Mouse (Mus musculus) heart, adult 2 months (tissue): ENCODE measurements around the gene Diras2. TPM values are rescaled to one million over a fixed set of nuclear protein-coding genes. Genes with fewer than 3 reads are reported as not detected.

Experiments used
- DNase-seq, 2 experiments: peaks; one replicate each; pipeline ENCODE4 v3.0.0; 2021
- H3K27ac ChIP-seq: fragments of 200-600 bp; 2 replicates; pipeline ENCODE4 v1.8.1; 2022
- H3K27me3 ChIP-seq: fragments of 200-500 bp; 2 replicates; pipeline ENCODE4 v1.6.1; 2012; ENCODE audit warnings: mild to moderate bottlenecking, low read length, inconsistent platforms, mixed read lengths; ENCODE audit not compliant: control insufficient read depth, insufficient read depth
- H3K36me3 ChIP-seq: fragments of 200-500 bp; 2 replicates; pipeline ENCODE4 v1.6.1; 2012; ENCODE audit warnings: low read length, inconsistent platforms; ENCODE audit not compliant: control insufficient read depth, insufficient read depth
- H3K4me1 ChIP-seq: fragments of 200-500 bp; 2 replicates; pipeline ENCODE4 v1.6.1; 2011; ENCODE audit warnings: low read length; ENCODE audit not compliant: control insufficient read depth, insufficient read depth
- H3K4me3 ChIP-seq: fragments of 200-600 bp; 2 replicates; pipeline ENCODE4 v1.8.1; 2022
- H3K79me2 ChIP-seq: fragments of 200-500 bp; replicated peaks from 2 replicates; pipeline ENCODE4 v1.6.1; 2012; ENCODE audit warnings: mild to moderate bottlenecking, inconsistent platforms, low read length, moderate library complexity, mixed read lengths; ENCODE audit not compliant: control insufficient read depth, insufficient read depth
- H3K9ac ChIP-seq: fragments of 200-500 bp; 2 replicates; pipeline ENCODE4 v1.6.1; 2012; ENCODE audit warnings: low read depth, mild to moderate bottlenecking, control low read depth, inconsistent platforms, low read length, mixed read lengths
- CTCF ChIP-seq: fragments of 200-600 bp; IDR thresholded peaks from 2 replicates; pipeline ENCODE4 v1.8.1; 2022; ENCODE audit warnings: antibody characterized with exemption, mild to moderate bottlenecking, moderate library complexity
- EP300 ChIP-seq: fragments of 200-500 bp; IDR thresholded peaks from 2 replicates; pipeline ENCODE4 v1.6.1; 2011; ENCODE audit warnings: low read depth, low read length, control low read depth; ENCODE audit not compliant: insufficient read depth
- POLR2A ChIP-seq: fragments of 200-500 bp; IDR thresholded peaks from 2 replicates; pipeline ENCODE4 v1.6.1; 2011; ENCODE audit warnings: mild to moderate bottlenecking, low read depth, low read length, control low read depth; ENCODE audit not compliant: insufficient read depth
- WGBS: fragments of 180-500 bp; shearing (Covaris S2); methylation state at CpG from one replicate; pipeline ENCODE4 v1.1.7; 2018; 5-methylcytosine and 5-hydroxymethylcytosine counted together
- intact Hi-C: fragments of 180-260 bp; cut with DNase I; formaldehyde crosslinking; loops from one replicate; pipeline ENCODE4 v1.15.1; 2025
- polyA plus RNA-seq: library from polyadenylated mRNA; depleted of rRNA; stranded (reverse); fragments of >200 nt; gene quantifications from 2 replicates; pipeline ENCODE4 v1.2.3, GENCODE M21; 2012
- total RNA-seq, 2 experiments: library from RNA; stranded (reverse); gene quantifications; 2 replicates each; pipeline ENCODE4 v1.2.3; 2021

Gene Diras2
- total and polyA plus RNA-seq, 3 experiments, result 0.18 to 0.78 (median 0.32) TPM

DNA sequence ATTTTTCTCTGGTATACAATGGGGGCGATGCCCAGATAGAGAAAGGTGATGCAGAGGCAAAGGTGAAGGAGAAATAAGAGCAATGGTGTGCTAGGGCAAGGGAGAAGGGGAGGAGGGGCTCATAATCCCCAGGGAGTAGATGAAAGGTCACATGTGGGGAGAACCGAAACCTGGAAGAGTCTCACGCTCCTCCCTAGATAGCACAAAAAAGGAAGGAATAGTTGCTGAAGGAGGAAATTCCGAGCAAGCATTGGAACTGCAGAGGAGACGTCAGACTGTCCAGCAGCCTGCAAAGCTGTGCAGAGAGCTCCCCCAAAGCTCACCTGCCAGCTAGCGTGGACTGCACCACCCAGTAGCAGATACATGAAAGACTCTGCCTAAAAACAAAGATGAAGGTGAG is 44.4 kb upstream of the Diras2 start:
- Histone ChIP-seq H3K36me3 (no peaks in the 10 kb centered on the region), H3K4me1 (peaks cover 3% of the 10 kb centered on the region), H3K27ac (no peak overlapping the region), H3K79me2 (no peaks in the 10 kb centered on the region), H3K4me3 (no peak overlapping the region), H3K27me3 (no peaks in the 10 kb centered on the region), H3K9ac (no peak overlapping the region)
- intact Hi-C loops, result loop anchor here (5.0 kb wide), 1 partner anchor 47 kb away; no protein-coding TSS in a partner anchor
- peak in 1 of 2 experiments; percentile 28 for DNase-seq
- 71% methylated on average over 6 of the region's 6 CpGs for WGBS
- no peak for TF ChIP-seq POLR2A
- TF ChIP-seq CTCF, result no peak
- TF ChIP-seq EP300, result no peak

DNA sequence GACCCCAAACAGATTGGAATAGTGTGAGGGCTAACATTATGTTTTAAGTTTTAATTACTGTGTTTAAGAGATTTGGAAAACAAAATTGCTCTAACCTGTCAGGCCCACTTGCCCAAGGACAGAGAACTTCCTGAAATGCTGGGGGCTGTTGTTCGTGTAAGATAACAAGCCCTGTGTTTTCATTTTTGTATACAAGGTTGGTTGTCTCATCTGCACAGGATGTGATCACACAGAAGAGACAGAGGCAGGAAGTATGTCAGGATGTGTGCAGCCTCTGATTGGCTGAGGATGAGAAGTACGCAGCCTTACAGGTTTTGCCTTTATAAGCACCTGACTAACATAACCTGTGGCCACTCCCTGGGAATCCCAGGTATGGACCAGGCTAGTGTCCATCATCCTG is 43.2 kb upstream of the Diras2 start:
- 67% methylated on average over 2 of the region's 2 CpGs for WGBS

DNA sequence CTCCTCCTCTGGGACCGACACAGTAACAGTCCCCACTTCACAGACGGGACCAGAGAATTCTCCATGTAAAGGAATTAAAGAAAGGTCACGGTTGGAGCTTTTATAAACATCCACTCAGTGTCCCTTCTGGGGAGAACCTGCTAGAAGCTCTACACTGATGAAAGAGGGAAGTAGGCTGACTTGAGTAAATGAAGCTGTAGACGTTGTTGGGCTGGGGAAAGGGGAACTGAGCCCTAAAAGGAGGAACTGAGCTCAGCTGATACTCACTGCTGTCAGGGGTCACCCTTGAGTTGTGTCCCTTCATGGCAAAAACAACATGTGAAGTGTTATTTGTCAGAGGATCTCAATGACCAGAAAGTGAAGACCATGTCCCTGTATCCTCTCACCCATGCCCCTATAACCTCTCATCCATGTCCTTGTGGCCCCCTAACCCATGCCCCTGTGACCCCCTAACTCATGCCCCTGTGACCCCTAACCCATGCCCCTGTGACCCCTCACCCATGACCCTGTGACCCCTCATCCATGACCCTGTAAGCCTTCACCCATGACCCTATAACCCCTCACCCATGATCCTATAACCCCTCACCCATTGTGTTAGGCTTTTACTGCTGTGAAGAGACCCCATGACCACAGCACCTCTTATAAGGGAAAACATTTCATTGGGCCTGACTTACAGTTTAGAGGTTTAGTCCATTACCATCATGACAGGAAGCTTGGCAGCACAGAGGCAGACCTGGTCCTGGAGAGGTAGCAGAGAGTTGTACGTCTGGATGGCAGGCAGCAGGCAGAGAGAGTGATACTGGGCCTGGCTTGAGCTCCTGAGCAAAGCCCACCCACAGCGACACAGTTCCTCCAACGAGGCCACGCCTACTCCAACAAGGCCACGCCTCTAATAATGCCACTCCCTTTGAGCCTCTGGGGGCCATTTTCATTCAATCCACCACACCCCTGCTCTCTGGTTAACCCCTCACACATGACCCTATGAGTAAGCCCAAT is 41.7 kb upstream of the Diras2 start:
- DNase-seq, result peak in 1 of 2 experiments; percentile 62
- H3K4me1 ChIP-seq, result peaks cover 3% of the 10 kb centered on the region
- H3K9ac ChIP-seq, result no peak overlapping the region
- no peak overlapping the region for H3K4me3 ChIP-seq
- intact Hi-C loops, result no loop called here
- H3K36me3 ChIP-seq, result no peaks in the 10 kb centered on the region
- 70% methylated on average over 9 of the region's 9 CpGs for WGBS
- H3K27ac ChIP-seq, result peak overlapping the region; percentile 7; the same call in 1 of the 2 replicates
- no peaks in the 10 kb centered on the region for H3K27me3 ChIP-seq
- H3K79me2 ChIP-seq, result no peaks in the 10 kb centered on the region
- TF ChIP-seq EP300, result no peak
- TF ChIP-seq POLR2A, result no peak
- TF ChIP-seq CTCF, result no peak

More for the DNA sequence above, 43.2 kb upstream of the Diras2 start:
- Histone ChIP-seq H3K4me1 (peaks cover 3% of the 10 kb centered on the region), H3K27ac (no peak overlapping the region), H3K4me3 (no peak overlapping the region), H3K9ac (no peak overlapping the region), H3K36me3 (no peaks in the 10 kb centered on the region), H3K27me3 (no peaks in the 10 kb centered on the region), H3K79me2 (no peaks in the 10 kb centered on the region)
- no peak for DNase-seq
- TF ChIP-seq EP300, result no peak
- TF ChIP-seq POLR2A, result no peak
- TF ChIP-seq CTCF, result no peak
- intact Hi-C loops, result no loop called here

DNA sequence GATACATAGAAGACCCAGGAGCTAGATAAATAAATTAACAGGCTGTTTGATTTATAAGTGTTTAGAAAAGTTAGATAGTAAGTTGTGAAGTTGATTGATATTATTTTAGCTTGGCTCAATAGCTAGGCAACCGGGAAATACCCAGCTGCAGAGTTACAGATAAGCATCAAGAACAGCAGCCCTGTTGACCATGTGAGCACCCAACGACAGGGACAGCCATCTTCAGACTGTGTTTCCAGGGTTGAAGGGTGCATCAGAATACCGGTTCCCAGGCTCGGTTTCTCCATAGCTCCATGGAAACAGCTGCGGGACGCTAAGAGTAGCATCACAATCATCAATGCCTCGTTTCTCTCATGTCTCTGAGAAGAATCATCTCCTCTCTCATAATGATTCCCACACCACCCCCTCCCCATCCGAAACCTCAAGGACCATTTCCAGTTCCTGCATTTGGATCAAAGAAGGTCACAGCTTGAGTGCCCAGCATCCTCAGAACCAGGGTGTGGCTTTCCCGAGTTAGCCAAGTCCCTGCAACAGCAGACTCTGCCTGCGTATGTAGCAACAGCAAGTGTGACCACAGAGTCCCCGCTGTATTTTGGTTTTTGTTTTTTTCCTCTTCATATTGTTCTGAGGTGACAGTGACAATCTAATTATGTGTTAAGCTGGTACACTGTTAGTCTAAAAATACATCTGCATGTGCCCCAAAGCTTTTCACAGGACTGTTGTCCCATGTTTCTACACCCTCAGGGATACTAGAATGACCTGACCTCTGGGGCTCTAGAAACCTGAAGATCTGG is 40.7 kb upstream of the Diras2 start:
- Histone ChIP-seq H3K79me2 (no peaks in the 10 kb centered on the region), H3K4me3 (no peak overlapping the region), H3K27me3 (no peaks in the 10 kb centered on the region), H3K9ac (no peak overlapping the region), H3K36me3 (no peaks in the 10 kb centered on the region), H3K27ac (peak overlapping the region; percentile 7; the same call in 1 of the 2 replicates), H3K4me1 (no peaks in the 10 kb centered on the region; the same call in 1 of the 2 replicates)
- WGBS, result 71% methylated on average over 11 of the region's 11 CpGs
- intact Hi-C loops, result no loop called here
- peak in 1 of 2 experiments; percentile 43 for DNase-seq
- TF ChIP-seq CTCF, result no peak
- no peak for TF ChIP-seq POLR2A
- TF ChIP-seq EP300, result no peak

DNA sequence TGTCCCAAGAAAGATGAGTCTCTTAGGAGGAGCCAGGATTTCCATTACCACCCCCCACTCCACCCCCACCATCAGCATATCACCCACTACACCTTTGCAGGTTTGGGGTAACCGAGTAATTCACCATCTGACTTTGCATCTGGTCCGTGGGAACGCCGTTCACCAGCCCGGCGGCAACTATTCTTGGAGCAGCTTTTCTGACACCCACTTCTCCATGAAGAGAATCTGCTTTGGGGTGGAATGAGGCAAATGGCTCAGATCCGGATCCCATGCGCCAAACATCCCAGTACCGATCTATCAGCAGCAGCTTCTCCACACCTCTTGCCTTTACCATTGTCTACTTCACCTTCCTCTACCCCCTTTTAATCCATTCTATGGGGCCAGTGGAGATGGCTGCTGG is 39.2 kb upstream of the Diras2 start:
- H3K27ac ChIP-seq, result no peak overlapping the region
- no peak for TF ChIP-seq EP300
- TF ChIP-seq POLR2A, result no peak
- TF ChIP-seq CTCF, result no peak
- H3K4me1 ChIP-seq, result peaks cover under 1% of the 10 kb centered on the region; the same call in 1 of the 2 replicates
- no peaks in the 10 kb centered on the region for H3K27me3 ChIP-seq
- H3K4me3 ChIP-seq, result no peak overlapping the region
- intact Hi-C loops, result no loop called here
- no peaks in the 10 kb centered on the region for H3K79me2 ChIP-seq
- H3K36me3 ChIP-seq, result no peaks in the 10 kb centered on the region
- WGBS, result 91% methylated on average over 9 of the region's 9 CpGs
- no peak for DNase-seq
- no peak overlapping the region for H3K9ac ChIP-seq
